Mouse (Mus musculus): ENCODE results near the gene Ablim1.

The Ablim1 gene

GRCm38 (mm10) chr19:57355451-57356251 lies 40.9 kb upstream of the Ablim1 start:
- no peak for TF ChIP-seq GATA4 (IDR thresholded peaks at IDR 0.05; ENCODE audit: insufficient replicate concordance, low read length)

GRCm38 (mm10) chr19:57354715-57355114 lies 40.0 kb upstream of the Ablim1 start:
- no peak for TF ChIP-seq GATA4 (IDR thresholded peaks at IDR 0.05; ENCODE audit: insufficient replicate concordance, low read length)

- no peak for TF ChIP-seq GATA4 (IDR thresholded peaks at IDR 0.05; ENCODE audit: insufficient replicate concordance, low read length)
These were observed 39.3 kb upstream of the Ablim1 start for GRCm38 (mm10) chr19:57354050-57354449.

GRCm38 (mm10) chr19:57353228-57353627 lies 38.5 kb upstream of the Ablim1 start:
- no peak; the same call in 1 of the 2 replicates for TF ChIP-seq GATA4 (IDR thresholded peaks at IDR 0.05; ENCODE audit: insufficient replicate concordance, low read length)

GRCm38 (mm10) chr19:57352337-57352935 lies 37.7 kb upstream of the Ablim1 start:
- no peak for TF ChIP-seq GATA4 (IDR thresholded peaks at IDR 0.05; ENCODE audit: insufficient replicate concordance, low read length)

- TF ChIP-seq GATA4 (IDR thresholded peaks at IDR 0.05; ENCODE audit: insufficient replicate concordance, low read length), result no peak
These were observed 34.4 kb upstream of the Ablim1 start for GRCm38 (mm10) chr19:57349096-57349495.

GRCm38 (mm10) chr19:57344678-57345077 lies 30.0 kb upstream of the Ablim1 start:
- no peak for TF ChIP-seq GATA4 (IDR thresholded peaks at IDR 0.05; ENCODE audit: insufficient replicate concordance, low read length)

- no peak for TF ChIP-seq GATA4 (IDR thresholded peaks at IDR 0.05; ENCODE audit: insufficient replicate concordance, low read length)
These were observed 29.1 kb upstream of the Ablim1 start for GRCm38 (mm10) chr19:57343860-57344259.

GRCm38 (mm10) chr19:57340900-57341742 lies 26.4 kb upstream of the Ablim1 start:
- TF ChIP-seq GATA4 (IDR thresholded peaks at IDR 0.05; ENCODE audit: insufficient replicate concordance, low read length), result no peak

- TF ChIP-seq GATA4 (IDR thresholded peaks at IDR 0.05; ENCODE audit: insufficient replicate concordance, low read length), result no peak
These were observed 24.7 kb upstream of the Ablim1 start for GRCm38 (mm10) chr19:57339281-57339864.

- no peak for TF ChIP-seq GATA4 (IDR thresholded peaks at IDR 0.05; ENCODE audit: insufficient replicate concordance, low read length)
These were observed 20.4 kb upstream of the Ablim1 start for GRCm38 (mm10) chr19:57335135-57335534.

- TF ChIP-seq GATA4 (IDR thresholded peaks at IDR 0.05; ENCODE audit: insufficient replicate concordance, low read length), result no peak
These were observed 18.6 kb upstream of the Ablim1 start for GRCm38 (mm10) chr19:57333356-57333755.

GRCm38 (mm10) chr19:57331237-57331636 lies 16.5 kb upstream of the Ablim1 start:
- TF ChIP-seq GATA4 (IDR thresholded peaks at IDR 0.05; ENCODE audit: insufficient replicate concordance, low read length), result no peak

GRCm38 (mm10) chr19:57330309-57330708 lies 15.6 kb upstream of the Ablim1 start:
- no peak for TF ChIP-seq GATA4 (IDR thresholded peaks at IDR 0.05; ENCODE audit: insufficient replicate concordance, low read length)

- no peak for TF ChIP-seq GATA4 (IDR thresholded peaks at IDR 0.05; ENCODE audit: insufficient replicate concordance, low read length)
These were observed 14.1 kb upstream of the Ablim1 start for GRCm38 (mm10) chr19:57328792-57329191.
